Mouse (Mus musculus) kidney, postnatal 25 days (tissue): Measurements from ENCODE around the gene Srsf12.

Source experiments
- DNase-seq, 2 experiments: peaks; one replicate each; pipeline ENCODE4 v3.0.0; 2021; ENCODE audit warnings: mixed read lengths in 2 of 2

The Srsf12 gene

GRCm38 (mm10) chr4:33249716-33250230, 41.0 kb downstream of the Srsf12 start:
- no peak for DNase-seq

- no peak for DNase-seq
Measured at GRCm38 (mm10) chr4:33250867-33251266, 42.1 kb downstream of the Srsf12 start.

- DNase-seq = no peak
Measured at GRCm38 (mm10) chr4:33254706-33255105, 45.9 kb downstream of the Srsf12 start.

GRCm38 (mm10) chr4:33257263-33257964, 48.6 kb downstream of the Srsf12 start:
- DNase-seq = peak; percentile 36 to 50

GRCm38 (mm10) chr4:33260311-33260710, 51.5 kb downstream of the Srsf12 start:
- no peak for DNase-seq

- peak; percentile 97 to 98 for DNase-seq
Measured at GRCm38 (mm10) chr4:33261311-33261753, 52.5 kb downstream of the Srsf12 start.

GRCm38 (mm10) chr4:33262897-33263296, 54.1 kb downstream of the Srsf12 start:
- DNase-seq = no peak

- DNase-seq = no peak
Measured at GRCm38 (mm10) chr4:33264979-33265726, 56.4 kb downstream of the Srsf12 start.

- no peak for DNase-seq
Measured at GRCm38 (mm10) chr4:33270386-33271314, 61.9 kb downstream of the Srsf12 start.

- DNase-seq = no peak
Measured at GRCm38 (mm10) chr4:33273437-33273836, 64.6 kb downstream of the Srsf12 start.

- DNase-seq = peak in 1 of 2 experiments; percentile 50
Measured at GRCm38 (mm10) chr4:33281891-33282685, 73.3 kb downstream of the Srsf12 start.
